Mouse (Mus musculus) gastrocnemius, adult 18-20 months (tissue): Measurements from ENCODE around the gene Ncam1. TPM values are rescaled to one million over a fixed set of nuclear protein-coding genes. Genes with fewer than 3 reads are reported as not detected.

ENCODE experiments used
- DNase-seq: peaks from one replicate; pipeline ENCODE4 v3.0.0; 2021; ENCODE audit warnings: low spot score
- total RNA-seq, 2 experiments: library from RNA; stranded (reverse); gene quantifications; 2 replicates each; pipeline ENCODE4 v1.2.3; 2021

Ncam1 gene
- total RNA-seq, 2 experiments from 2014 or later, result 10.3 to 12.7 TPM

DNA sequence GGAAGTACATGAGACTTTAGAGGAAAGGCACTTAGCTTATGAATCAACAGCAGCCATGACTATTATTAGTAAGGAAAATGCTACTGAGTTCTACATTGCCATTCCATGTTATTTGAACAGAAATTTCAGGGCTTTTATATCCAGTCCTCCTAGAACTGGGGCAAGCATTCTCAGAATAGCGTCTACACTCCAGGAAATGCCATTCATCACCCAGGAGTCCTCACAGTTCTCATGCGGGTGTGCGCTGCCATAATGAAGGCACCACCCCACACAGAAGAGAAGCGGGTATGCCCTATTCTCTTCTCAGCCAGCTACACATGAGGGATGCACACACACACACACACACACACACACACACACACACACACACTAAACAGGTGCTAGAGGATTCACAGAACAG is 43.5 kb downstream of the Ncam1 start:
- DNase-seq, result no peak

DNA sequence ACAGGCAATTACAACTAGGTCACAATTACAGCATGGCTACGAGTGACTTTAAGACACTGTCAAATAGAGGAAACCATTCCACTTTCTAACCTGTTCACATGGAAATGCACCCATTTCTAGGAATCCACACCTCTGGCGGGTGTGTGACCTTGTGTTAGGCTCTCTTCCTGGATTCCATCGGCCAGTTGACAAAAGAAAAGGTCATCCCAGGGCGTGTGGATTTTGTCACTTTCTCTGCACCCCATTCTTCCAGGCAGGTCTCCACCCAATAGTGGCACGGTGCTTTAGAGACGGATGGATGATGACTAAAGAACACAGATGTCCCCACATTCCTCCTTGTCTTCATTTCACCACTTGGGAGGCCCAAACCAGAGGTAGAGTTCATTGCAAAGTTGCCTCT is 47.3 kb downstream of the Ncam1 start:
- no peak for DNase-seq

DNA sequence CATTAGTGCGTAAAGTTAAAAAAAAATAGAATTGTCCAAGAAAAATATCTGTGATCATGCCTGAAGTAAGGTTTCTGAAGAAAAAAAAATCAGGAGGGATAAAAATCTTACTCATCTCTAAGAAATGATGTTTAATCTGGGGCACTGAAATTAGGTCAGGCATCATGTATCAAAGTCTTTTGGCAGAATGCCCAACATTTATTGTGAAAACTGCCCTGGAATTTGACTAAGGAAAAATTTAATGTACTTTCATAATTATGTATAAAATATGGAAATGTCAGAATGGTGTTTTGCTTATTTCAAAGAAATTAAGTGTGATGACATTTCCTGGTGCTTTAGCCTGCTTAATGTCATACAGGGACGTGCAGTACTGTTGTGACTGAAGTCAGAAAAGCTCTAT is 52.5 kb downstream of the Ncam1 start:
- no peak for DNase-seq

DNA sequence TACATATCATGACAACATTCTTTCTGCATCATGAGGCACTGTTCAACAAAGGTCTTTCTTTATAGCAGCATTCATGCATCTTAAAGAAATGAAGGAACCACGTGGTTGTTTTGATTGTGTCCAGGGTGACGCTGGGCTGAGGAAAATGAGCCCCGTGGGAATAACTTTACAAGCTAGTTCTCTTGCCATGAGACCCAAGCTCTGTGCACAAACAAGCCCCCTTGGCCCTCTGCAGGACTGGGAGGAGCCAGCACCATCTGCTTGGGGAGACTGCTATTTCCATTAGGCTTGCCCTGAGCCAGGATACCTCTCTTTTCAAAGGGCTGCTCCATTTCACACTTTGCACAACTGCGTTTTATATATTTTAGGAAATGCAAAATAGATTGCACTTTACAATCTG is 53.0 kb downstream of the Ncam1 start:
- no peak for DNase-seq

DNA sequence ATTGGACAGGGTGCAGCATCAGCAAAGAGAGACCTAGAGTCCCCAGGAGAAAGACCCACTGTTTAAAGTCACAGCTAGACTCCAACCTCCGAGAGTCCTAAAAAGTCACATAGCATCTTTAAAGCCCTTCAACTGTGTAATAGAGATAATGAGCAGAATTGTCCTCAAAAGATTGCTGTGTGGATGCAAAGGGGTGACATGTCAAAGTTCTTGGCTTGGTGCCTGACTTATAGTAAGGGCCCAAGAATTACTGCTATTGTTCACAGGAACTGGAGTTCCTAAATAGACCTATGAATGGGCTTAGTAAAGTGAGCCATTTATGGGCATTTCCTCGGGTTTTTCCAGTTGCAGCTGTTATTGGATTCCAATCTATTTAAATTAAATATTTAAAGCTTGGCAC is 54.4 kb downstream of the Ncam1 start:
- DNase-seq, result no peak

DNA sequence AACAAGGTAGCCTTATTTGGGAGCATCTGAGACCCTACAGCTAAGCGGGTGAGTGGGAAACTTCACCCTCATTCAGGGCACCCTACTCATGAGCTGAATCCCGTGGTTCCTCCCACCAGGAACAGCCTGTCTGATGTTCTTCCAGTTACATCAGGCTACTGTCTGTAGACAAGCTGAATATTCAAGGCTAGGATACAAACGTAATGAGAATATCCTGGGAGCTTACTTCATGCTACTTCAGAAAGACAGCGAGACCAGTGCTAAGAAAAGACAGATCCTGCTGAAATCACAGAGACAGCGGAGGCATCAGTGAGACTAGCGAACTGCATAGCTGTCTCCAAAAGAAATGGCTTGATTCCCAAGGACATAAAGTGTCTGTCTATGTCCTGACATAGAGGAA is 58.8 kb downstream of the Ncam1 start:
- no peak for DNase-seq

DNA sequence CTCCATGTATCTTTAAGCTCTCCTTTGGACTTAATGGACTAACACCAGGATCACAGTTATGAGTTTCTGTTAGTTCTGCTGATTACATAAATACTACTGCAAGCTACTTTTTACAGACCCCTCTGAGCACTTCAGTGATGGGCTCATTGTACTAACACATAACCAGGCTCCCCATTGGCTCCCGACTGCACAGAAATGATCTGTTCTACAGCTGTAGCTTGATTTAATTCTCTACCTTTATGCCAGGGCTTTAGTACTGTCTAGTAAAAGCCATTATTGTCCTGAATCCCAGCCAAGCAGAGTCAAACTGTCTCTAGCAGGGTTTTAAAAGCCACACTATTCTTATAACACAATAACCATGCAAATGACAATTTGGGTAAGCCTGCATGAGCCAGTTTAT is 60.2 kb downstream of the Ncam1 start:
- DNase-seq, result no peak

DNA sequence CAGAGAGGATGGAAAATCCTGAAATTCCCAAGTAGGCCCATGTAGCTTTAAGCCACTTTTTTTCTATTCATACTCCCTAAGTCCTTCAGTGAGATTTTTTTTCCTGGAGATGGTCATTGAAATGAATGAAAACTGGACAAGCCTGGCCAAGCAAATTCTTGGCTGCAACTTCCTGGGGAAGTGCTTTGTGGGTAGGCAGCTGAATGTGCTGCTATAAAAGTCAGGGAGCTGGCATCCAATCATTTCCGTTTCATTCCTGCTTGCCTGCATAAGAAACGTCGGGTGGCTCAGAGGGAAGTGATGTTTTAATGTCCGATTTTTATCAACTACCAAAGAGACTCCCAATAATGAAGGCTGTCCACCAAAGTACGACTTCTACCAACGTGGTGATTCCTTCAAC is 61.6 kb downstream of the Ncam1 start:
- DNase-seq, result no peak

DNA sequence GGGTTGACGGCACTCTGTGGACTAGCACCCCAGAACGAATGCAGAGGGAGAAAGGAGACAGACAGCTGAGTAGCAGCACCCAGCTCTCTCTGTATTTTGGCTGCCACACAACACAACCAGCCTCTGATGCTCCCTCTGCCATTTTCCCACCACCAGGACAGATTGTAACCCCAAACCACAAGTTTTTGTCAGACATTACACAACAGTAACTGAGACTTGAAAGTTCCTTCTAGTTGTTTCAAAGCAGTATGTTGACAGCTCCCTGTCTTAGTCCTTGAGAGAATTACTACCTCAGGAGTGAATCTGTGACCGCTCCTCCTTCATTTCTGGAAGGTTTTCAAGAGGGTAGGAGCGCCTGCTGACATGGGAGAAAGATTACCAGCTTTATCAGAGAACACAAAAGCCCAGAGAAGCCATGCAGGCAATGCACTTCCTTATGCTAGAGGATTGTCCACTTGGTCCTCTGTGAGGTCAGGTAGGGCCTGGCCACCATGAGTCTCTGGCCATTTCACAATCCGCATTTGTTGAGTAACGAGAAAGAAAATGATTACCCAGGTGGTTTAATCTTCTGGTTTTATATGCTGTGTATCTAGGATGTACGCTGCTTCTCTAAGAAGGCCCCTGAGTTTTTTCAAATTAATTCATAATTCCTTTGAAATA is 64.2 kb downstream of the Ncam1 start:
- DNase-seq, result no peak

DNA sequence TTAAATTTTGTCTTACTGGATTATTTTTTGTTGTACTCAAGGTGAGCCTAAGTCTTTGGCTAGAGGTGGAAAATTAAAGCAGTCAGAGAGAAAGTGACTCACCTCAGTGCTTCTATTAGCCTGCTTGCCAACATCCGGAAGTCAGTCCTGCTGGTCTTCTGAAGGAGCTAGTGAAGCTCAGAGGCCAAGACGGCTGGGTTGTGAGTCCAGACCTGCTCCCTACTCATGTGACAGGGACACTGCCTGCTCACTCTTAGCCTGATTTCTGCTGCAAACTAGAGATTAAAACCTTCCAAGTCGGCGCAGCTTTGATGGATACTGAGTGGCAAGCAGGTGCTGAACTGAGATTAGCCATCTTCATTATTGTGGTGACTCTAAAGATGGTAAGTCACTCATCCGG is 65.0 kb downstream of the Ncam1 start:
- no peak for DNase-seq

DNA sequence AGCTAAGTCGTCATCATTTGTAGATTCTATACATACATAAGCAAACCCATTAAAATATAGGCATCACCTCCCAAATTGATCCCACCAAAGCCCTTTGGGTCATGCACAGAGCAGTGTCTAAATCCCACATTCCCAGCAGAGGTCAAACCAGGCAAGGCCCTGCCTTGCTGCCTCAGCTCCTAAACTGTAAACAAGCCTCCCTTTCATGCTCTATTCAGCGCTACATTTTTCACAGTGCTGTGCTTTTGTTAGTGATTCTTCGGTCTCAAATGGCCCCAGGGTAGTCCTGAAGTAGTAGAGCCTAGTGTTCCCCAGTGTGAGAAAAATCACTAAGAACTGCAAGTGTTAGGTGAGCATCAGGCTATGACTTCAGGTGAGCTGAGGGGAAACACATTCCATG is 69.2 kb downstream of the Ncam1 start:
- no peak for DNase-seq

DNA sequence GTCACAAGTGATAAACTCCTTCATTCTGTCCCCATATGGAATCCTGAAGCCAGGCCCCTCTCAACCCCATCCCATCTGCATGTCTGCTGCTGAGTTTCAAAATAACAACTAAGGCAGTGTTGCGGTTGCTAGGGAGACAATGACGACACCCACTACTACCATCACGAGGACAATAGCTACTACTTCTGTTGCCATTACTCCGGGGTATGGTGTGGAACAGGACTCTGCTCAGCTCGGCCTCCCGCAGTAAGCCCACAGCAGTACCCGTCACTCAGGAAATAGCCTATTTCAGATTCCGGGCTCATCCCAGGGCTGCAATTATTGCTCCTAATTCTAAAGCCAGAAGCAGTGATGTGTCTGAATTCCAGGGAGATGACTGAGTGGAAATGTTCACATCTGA is 70.5 kb downstream of the Ncam1 start:
- no peak for DNase-seq

DNA sequence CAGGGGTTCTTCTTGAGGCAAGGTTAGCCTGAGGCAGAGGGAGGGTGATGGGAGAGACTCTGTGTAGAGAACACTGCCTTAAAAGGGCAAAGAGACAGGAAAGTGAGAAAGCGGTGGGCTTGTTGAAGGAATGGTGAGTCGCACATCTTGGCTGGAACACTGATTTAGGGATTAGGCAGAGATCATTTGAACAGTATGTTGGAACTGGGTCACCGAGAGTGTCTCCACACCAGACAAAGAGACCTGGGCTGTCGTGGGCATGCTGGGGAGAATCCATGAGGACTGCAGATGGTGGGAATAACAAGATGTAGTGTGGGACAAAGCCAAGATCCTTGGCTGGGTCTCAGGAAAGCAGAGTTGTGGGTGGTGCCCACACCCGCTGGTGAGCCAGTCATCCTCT is 76.0 kb downstream of the Ncam1 start:
- DNase-seq, result no peak

DNA sequence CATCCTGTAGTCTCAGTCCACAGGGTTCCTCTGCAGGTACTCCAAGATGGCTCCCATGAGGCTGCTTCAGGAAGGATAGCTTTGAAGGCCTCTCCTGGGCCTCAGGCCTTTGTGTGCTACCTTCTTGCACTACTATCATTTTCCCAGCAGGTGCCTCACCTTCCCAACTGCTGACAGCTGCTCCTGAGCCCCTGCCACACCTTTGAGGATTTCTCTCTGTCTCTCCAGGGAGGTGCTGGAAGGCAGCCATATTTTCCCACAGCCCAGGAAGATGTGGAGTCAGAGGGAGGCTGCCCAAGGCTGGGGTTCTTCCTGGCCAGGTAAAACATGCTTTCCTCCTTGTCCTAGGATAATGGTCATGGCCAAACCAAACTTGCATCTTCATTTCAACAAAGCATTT is 83.6 kb downstream of the Ncam1 start:
- no peak for DNase-seq

DNA sequence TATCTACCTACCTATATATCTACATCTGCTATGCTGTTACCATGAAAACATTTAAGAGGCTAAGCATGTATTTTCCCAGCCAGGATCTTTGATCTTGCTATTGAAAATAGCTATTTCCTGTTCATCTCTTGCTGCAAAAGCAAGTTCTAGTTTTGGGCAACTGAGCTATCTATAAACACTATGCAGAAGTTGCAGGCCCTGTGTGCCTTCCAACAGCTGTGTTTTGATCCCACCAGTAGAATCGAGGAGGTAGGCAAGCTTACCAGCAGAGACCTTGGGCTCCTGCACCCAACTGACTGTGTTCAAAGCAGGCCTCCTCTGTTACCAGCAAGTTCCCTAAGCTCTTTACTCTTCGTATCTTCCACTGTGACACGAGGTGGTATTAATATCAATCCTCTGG is 84.6 kb downstream of the Ncam1 start:
- no peak for DNase-seq

DNA sequence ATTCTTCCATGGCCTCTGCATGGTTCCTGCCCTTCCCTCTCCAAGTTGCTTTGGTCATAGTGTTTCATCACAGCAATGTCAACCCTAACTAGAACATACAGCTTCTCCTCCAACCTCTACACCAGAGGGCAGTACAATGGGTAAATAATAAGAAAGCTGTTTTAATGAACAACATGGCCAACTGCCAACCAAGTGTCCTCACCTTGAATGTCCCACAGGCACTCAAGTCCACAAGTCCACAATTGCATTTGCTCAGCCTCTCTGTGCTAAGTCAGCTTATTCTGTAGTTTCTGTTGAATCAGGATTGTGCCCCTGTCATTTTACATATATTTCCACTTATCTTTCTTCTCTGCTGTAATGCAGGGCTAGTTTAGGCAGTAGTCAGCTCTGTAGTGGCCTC is 91.1 kb downstream of the Ncam1 start:
- no peak for DNase-seq

DNA sequence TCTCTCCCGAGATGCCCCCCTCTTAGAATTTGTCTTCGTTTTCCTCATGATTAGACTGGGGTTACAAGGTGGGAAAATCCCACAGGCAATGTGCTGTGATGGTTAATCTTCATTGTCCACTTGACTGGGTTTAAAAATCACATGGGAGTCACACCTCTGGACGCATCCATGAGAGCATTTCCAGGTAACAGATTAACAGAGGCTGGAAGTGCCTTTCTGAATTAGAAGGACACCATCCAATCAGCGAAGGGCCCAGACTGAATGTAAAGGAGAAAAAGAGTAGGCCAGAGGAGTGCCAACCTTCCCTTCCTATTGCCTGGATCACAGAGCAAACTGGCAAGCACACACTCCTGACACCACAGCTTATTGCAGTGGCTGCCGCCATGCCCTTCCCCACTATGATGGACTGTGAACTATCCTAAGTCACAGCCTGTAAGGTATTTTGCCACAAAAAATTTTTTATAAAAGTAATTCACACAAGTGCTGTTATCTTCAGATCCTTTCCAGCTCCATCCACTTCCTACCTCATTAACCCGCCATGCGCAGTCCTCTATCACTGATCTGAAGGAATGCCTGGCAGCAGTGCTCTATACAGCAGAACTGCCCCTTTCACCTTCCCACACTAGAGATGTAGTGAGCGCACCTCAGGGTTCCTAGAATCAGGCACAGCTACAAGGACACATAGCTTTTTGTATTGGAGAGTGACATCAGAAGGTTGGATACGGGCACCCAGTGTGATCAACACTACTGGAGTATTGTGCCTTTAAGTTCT is 94.3 kb downstream of the Ncam1 start:
- DNase-seq, result no peak

DNA sequence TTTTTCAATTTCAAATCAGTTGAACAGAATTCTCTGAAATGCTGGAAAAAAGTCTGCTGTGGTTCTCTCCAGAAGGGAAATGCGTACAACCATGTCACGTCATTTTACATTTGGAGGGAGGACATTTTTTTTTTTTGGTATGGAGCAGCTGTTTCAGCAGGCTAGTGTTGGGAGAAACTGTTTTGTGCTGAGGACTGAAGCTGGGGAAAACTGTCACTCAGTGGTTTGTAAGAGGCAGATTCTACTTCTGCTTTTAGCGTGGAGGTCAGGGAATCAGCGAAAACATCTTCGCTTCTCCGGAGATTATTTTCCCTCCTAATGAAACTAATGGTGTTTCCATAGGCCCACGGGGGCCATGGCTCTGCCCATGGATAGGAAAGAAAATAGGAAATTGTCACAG is 103.4 kb downstream of the Ncam1 start:
- DNase-seq, result no peak

DNA sequence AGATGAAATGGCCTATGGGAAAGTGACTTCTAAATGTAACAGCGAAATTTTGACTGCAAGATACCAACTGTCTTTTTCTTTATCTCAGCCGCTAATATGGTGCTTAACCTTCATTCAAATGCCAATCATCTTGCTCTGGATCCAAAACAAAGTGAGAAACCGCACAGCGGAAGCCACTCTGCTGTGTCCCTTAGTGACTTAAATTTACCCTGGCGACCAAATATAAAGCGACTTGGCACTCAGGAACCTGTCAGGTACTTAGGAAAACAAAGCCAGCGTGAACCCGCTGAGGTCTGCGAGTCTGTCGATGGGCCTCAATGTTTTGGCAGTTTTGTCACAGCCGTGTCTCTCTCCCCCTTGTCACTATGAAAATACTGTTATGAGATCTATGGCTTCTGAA is 105.9 kb downstream of the Ncam1 start:
- no peak for DNase-seq

DNA sequence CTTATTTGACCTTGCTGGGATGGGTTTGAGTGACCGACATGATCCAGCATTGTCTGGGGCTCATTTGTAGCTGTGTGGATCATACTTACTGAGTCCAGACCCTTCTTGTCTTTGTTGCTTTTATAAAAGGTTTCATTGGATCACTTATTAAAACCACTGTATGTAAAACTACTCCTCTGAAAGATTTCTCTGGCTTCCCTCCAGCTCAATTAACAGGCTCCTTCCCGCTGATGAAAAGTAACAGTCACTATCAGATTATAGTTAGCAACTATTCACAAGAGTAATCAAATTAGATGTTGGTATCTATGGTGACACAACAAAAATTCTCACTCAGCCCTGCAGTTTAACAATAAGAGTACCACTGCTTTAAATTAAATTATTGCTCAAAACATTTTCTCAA is 107.4 kb downstream of the Ncam1 start:
- no peak for DNase-seq

DNA sequence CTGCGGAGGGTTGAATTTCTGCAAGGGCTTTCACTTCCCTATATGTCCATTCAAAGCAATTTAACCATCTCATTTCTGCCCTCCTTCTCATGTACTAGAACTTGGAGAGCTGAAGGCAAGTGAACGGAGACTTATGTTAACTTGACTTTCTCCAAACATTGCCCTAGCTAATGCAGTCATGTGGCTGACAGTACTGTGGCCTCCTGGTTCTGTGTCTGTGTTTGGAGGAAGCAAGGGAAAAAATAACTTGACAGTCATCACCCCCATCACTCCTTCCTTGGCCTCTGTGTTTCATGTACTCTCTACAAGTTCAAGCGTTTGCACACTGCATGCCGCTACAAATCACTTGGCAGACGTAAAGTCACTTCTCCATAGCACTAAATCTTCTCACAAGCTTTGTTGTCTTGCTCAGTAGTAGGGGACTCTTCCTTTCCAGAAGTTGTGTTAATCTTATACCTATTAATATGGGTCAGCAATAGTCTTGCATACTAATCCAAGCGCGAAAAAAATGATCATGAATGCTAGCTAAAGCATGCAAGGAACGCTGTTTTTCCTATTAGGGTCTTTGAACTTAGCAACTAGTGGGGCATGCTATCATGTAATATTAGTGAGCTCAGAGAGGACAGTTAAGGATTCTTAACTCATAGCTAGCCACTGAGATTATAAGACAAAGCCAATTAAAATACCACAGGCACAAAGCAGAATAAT is 115.0 kb downstream of the Ncam1 start:
- DNase-seq, result no peak

DNA sequence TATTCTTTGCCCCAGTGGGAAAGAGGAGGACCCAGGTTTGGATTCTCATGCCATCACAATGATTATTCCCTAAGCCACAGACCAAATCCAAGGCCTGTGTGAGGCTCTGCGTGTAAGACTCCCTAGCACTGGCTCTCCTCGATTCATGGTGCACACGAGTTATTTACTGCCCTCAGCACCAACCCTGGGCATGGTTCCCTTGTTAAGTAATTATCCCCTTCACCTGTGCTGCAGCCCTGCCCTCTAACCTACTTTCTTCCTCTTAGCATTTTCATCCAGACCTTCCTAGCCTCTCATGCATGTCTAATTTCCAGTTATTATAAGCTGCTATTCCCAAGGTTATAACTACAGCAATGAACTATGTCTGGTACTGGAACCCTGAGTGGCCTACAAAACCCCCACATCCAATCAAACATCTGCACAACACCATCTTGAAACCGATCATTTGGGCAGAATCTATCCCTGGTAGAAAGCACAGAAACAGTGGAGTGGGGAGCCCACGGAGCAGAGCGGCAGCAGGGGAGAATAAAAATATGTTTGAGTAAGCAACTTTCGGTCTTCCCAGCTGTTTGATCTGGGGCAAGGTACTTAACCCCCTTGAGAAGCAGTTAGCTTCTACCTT is 116.8 kb downstream of the Ncam1 start:
- DNase-seq, result no peak
